Mouse (Mus musculus) myocyte (in vitro differentiated cells): ENCODE measurements around the gene St5.

Source experiments
- MAX ChIP-seq: IDR thresholded peaks from one replicate; pipeline ENCODE4 v1.6.1; 2011; ENCODE audit warnings: low read depth, mild to moderate bottlenecking, control low read depth
- POLR2A ChIP-seq: IDR thresholded peaks from one replicate; pipeline ENCODE4 v1.6.1; 2011; ENCODE audit warnings: low read depth, mild to moderate bottlenecking, control low read depth, moderate library complexity; ENCODE audit not compliant: insufficient read length
- POLR2AphosphoS2 ChIP-seq: IDR thresholded peaks from one replicate; pipeline ENCODE4 v1.6.1; 2011; ENCODE audit warnings: low read depth, control low read depth; ENCODE audit not compliant: insufficient read length
- TCF12 ChIP-seq: IDR thresholded peaks from one replicate; pipeline ENCODE4 v1.6.1; 2011; ENCODE audit warnings: mild to moderate bottlenecking, control low read depth; ENCODE audit not compliant: poor library complexity, insufficient read depth, severe bottlenecking
- TCF3 ChIP-seq: IDR thresholded peaks from one replicate; pipeline ENCODE4 v1.6.1; 2011; ENCODE audit warnings: low read depth, control low read depth; ENCODE audit not compliant: insufficient read length
- USF1 ChIP-seq: IDR thresholded peaks from one replicate; pipeline ENCODE4 v1.6.1; 2011; ENCODE audit warnings: low read depth, mild to moderate bottlenecking, control low read depth, moderate library complexity

GRCm38 (mm10) chr7:109700213-109700612 is 3.2 kb downstream of the St5 start:
- TF ChIP-seq POLR2A (no peak), TCF12 (no peak), POLR2AphosphoS2 (no peak), USF1 (no peak), MAX (no peak), TCF3 (no peak)
